Mouse (Mus musculus): ENCODE results near the gene Ranbp9. TPM values are rescaled to one million over a fixed set of nuclear protein-coding genes. Genes with fewer than 3 reads are reported as not detected.

The Ranbp9 gene
- polyA plus RNA-seq, 1 experiment from 2014 or later: 14.2 TPM

DNA sequence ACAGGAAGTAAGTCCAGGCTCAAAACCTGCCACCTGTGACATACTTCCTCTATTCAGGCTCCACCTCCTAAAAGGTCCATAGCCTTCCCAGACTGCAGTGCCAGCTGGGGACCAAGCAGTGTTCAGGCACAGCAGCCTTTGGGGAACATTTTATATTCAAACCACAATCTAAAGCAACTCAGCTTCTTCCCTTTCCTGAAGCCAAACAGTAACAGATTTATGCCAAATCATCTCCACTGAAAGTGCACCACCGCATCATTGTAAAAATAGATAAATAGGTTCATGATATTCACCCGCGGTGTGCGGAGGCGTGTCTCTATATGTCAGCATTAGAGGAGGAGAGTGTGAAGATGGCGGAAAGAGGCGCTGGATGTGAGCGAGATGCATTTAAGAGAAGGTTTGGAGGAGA is 33.9 kb upstream of the Ranbp9 start:
- no peaks in the 10 kb centered on the region for H3K9me3 ChIP-seq
- peaks cover 11% of the 10 kb centered on the region; the same call in 1 of the 2 replicates for H3K4me1 ChIP-seq (replicated peaks)
- H3K4me2 ChIP-seq: no peak overlapping the region
- H3K36me3 ChIP-seq: no peaks in the 10 kb centered on the region
- 68% methylated on average over 8 of the region's 8 CpGs for WGBS
- no peak overlapping the region for H3K9ac ChIP-seq
- H3K27ac ChIP-seq (replicated peaks): no peak overlapping the region
- no peak for ATAC-seq (ENCODE audit: low read depth)
- H3K27me3 ChIP-seq: no peaks in the 10 kb centered on the region
- no peak overlapping the region for H3K4me3 ChIP-seq

DNA sequence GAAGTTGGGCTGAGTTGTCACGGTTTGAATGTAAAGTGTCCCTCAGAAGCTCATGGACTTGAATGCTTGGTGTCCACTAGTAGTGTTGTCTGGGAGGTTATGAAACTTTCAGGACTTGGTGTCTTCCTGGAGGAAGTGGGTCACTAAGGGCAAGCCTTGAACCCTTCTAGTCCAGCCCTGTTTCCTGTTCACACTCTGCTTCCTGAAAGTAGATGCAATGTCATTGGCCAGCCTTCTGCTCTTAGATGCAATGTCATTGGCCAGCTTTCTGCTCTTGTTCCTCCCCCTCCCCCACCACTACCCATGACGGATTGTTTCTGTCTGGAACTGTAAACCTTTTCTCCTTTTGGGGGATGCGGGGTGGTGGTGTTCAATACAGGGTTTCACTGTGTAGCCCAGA is 31.7 kb upstream of the Ranbp9 start:
- no peaks in the 10 kb centered on the region for H3K27me3 ChIP-seq
- no peaks in the 10 kb centered on the region for H3K9me3 ChIP-seq
- H3K4me3 ChIP-seq: no peak overlapping the region
- WGBS: 83% methylated on average over 3 of the region's 3 CpGs
- no peak overlapping the region for H3K9ac ChIP-seq
- no peak for ATAC-seq (ENCODE audit: low read depth)
- H3K36me3 ChIP-seq: no peaks in the 10 kb centered on the region
- no peak overlapping the region for H3K4me2 ChIP-seq
- H3K4me1 ChIP-seq (replicated peaks): peaks cover 11% of the 10 kb centered on the region; the same call in 1 of the 2 replicates
- H3K27ac ChIP-seq (replicated peaks): no peak overlapping the region

DNA sequence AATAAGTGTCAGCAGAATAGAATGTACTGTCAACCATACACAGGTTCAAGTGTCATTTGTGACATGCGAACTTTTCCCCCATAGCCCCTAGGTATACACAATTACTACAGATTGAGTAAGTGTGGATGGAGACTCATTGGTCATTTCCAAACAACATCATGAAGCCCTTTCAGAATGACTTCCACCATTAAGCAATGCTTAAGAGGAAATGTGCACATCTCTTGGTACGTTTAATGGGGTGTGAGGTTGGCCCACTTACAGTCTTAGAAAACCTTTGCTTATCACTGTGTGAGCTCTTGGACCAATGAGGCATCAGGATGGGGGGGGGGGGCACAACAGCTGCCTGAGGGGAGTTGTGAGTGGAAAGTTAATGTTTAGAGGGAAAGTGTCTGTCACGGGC is 24.7 kb upstream of the Ranbp9 start:
- Histone ChIP-seq H3K27me3 (no peaks in the 10 kb centered on the region), H3K36me3 (no peaks in the 10 kb centered on the region), H3K4me1 (replicated peaks) (peaks cover 18% of the 10 kb centered on the region), H3K27ac (replicated peaks) (no peak overlapping the region), H3K4me3 (no peak overlapping the region), H3K9ac (no peak overlapping the region), H3K4me2 (no peak overlapping the region), H3K9me3 (no peaks in the 10 kb centered on the region)
- ATAC-seq (ENCODE audit: low read depth): no peak
- 89% methylated on average over 3 of the region's 3 CpGs for WGBS

DNA sequence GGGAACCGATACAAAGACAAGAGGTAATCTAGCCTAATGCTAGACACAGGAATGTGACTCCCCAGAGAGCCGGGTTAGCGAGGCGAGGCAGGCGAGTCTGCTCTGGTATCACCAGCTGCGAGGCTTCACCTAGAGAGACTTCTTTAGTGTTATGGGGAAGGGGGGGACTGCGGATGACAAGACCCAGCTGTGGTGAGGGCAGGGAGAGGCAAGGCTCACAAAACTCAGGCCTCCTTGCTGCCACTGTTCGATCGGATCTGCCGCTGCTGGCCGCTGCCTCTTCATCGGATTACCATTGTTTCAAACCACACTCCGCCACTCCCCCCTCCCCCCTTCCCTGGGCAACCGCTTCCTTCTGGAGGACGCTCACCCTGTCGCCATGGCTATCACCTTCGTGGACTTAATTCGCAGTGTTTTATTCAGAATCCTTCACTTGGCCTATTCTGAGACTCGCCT is 22.3 kb upstream of the Ranbp9 start:
- H3K27me3 ChIP-seq: no peaks in the 10 kb centered on the region
- peak overlapping the region; percentile 61 for H3K9ac ChIP-seq
- H3K4me2 ChIP-seq: peak overlapping the region; percentile 56
- peak overlapping the region; percentile 87 for H3K27ac ChIP-seq (replicated peaks)
- H3K36me3 ChIP-seq: no peaks in the 10 kb centered on the region
- under 1% methylated on average over 19 of the region's 19 CpGs for WGBS
- ATAC-seq (ENCODE audit: low read depth): peak; percentile 89
- H3K9me3 ChIP-seq: no peaks in the 10 kb centered on the region
- peak overlapping the region; percentile 29 for H3K4me3 ChIP-seq
- peaks cover 15% of the 10 kb centered on the region for H3K4me1 ChIP-seq (replicated peaks)

DNA sequence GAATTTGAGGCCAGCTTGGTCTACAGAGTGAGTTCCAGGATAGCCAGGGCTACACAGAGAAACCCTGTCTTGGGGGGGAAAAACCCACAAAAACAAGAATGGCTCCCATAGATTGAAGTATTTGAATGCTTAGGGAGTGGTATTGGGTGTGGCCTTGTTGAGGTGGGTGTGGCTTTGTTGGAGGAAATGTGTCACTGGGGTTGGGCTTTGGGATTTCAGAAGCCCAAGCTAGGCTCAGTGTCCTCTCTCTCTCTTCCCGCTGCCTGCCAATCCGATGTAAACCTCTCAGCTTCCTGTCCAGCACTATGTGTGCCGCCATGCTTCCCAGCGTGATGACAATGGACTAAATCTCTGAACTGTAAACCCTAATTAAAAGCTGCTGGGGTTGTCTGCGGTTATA is 20.5 kb upstream of the Ranbp9 start:
- Histone ChIP-seq H3K4me2 (no peak overlapping the region), H3K27me3 (no peaks in the 10 kb centered on the region), H3K4me3 (no peak overlapping the region), H3K4me1 (replicated peaks) (peaks cover 15% of the 10 kb centered on the region), H3K9ac (no peak overlapping the region), H3K36me3 (no peaks in the 10 kb centered on the region), H3K27ac (replicated peaks) (no peak overlapping the region), H3K9me3 (no peaks in the 10 kb centered on the region)
- no peak for ATAC-seq (ENCODE audit: low read depth)
- WGBS: 84% methylated on average over 5 of the region's 5 CpGs

DNA sequence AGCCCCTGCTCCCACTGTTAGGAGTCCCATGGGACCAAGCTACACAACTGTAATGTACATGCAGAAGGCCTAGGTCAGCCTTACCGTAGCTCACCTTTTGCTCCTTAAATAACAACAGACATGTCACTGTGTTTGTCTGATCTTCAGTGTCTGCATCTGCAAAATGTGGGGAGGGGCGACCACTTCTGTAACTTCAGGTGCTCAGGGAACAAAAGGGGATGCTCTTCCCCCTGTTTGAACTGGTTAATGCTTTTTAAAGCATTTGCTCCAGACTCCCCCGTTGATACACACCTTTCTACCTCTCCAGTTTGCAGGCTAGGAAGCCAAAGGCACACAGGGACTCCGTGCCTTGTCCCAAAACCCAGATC is 19.4 kb upstream of the Ranbp9 start:
- no peak for ATAC-seq (ENCODE audit: low read depth)
- 90% methylated on average over 4 of the region's 4 CpGs for WGBS
- Histone ChIP-seq H3K9ac (no peak overlapping the region), H3K4me3 (no peak overlapping the region), H3K9me3 (no peaks in the 10 kb centered on the region), H3K27me3 (no peaks in the 10 kb centered on the region), H3K4me1 (replicated peaks) (peaks cover 15% of the 10 kb centered on the region), H3K27ac (replicated peaks) (no peak overlapping the region), H3K36me3 (no peaks in the 10 kb centered on the region), H3K4me2 (no peak overlapping the region)

DNA sequence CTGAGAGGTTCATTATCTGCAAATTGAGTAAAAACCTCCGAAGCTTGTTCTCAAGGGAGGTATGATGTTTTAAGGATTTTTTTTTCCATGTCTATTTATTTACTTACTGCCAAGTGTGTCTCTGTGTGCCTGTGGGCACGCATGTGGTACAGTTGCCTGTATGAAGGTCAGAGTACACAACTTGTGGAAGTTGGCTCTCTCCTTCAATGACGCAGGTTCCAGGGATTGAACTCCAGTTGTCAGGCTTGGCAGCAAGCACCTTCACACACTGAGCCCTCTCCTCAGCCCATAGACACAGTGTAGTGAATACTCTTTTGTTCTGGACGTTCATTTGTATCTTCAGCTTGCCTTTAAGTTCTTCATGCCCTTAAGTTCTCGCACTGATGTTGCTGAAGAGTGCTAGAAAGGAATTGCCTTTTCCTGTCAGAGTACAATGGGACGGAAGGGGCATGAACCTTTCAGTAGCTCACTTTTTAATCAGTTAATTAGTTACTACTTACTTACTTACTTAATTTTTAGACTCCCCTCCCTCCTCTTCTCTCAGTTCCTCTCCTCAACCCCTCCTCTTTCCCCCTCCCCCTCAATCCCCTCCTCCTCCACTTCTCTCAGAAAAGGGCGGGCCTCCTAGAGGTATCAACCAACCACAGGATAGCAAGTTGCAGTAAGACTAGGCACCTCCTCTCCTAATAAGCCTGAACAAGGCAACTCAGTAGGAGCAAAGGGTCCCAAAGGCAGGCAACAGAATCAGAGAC is 18.8 kb upstream of the Ranbp9 start:
- ATAC-seq (ENCODE audit: low read depth): no peak
- Histone ChIP-seq H3K27me3 (no peaks in the 10 kb centered on the region), H3K9ac (no peak overlapping the region), H3K4me3 (no peak overlapping the region), H3K4me2 (no peak overlapping the region), H3K27ac (replicated peaks) (no peak overlapping the region), H3K4me1 (replicated peaks) (peaks cover 15% of the 10 kb centered on the region), H3K36me3 (no peaks in the 10 kb centered on the region), H3K9me3 (no peaks in the 10 kb centered on the region)
- 74% methylated on average over 7 of the region's 7 CpGs for WGBS

DNA sequence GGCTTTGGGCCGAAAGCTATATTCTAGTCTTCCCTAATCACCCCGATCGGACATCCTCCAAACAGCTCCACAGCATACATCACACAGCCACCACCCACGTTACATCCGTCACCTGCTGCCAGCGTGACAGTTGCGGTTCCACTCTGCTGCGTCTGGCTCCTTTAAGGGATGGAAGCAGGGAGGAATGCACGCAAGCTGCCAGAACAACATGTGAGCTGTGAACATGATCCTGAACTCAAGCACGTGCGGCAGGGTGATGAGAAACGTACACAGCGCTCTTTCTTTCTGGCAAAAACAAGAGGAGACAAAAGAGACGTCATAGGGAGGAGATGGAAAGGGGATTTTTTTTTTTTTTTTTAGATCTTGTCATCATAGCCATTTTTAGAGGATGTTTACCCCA is 17.8 kb upstream of the Ranbp9 start:
- no peak overlapping the region for H3K9ac ChIP-seq
- H3K9me3 ChIP-seq: no peaks in the 10 kb centered on the region
- H3K4me1 ChIP-seq (replicated peaks): peaks cover 11% of the 10 kb centered on the region
- 71% methylated on average over 14 of the region's 14 CpGs for WGBS
- H3K27me3 ChIP-seq: no peaks in the 10 kb centered on the region
- H3K27ac ChIP-seq (replicated peaks): no peak overlapping the region
- no peak for ATAC-seq (ENCODE audit: low read depth)
- no peak overlapping the region for H3K4me3 ChIP-seq
- H3K36me3 ChIP-seq: no peaks in the 10 kb centered on the region
- no peak overlapping the region for H3K4me2 ChIP-seq

DNA sequence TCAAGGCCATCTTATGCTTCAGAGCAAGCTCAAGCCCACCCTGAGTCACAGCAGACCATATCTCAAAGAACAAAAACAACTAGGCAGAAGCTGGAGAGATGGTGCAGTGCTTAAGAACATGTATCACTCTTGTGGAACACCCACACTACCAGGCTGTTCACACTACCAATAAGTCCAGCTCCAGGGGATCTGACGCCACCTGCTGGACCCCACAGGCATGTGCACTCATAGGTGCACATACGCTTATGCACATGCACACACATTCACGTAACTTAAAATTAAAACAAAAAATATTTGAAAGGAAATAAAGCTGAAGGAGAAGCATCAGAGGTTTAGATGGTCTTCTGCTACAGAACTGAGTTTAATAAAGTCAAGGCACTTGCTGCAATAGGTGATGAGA is 16.7 kb upstream of the Ranbp9 start:
- no peaks in the 10 kb centered on the region for H3K9me3 ChIP-seq
- H3K36me3 ChIP-seq: no peaks in the 10 kb centered on the region
- WGBS: 96% methylated on average over 3 of the region's 3 CpGs
- no peak overlapping the region for H3K4me2 ChIP-seq
- no peaks in the 10 kb centered on the region for H3K27me3 ChIP-seq
- no peak for ATAC-seq (ENCODE audit: low read depth)
- no peak overlapping the region for H3K27ac ChIP-seq (replicated peaks)
- H3K4me3 ChIP-seq: no peak overlapping the region
- H3K4me1 ChIP-seq (replicated peaks): peaks cover 6% of the 10 kb centered on the region
- H3K9ac ChIP-seq: no peak overlapping the region

DNA sequence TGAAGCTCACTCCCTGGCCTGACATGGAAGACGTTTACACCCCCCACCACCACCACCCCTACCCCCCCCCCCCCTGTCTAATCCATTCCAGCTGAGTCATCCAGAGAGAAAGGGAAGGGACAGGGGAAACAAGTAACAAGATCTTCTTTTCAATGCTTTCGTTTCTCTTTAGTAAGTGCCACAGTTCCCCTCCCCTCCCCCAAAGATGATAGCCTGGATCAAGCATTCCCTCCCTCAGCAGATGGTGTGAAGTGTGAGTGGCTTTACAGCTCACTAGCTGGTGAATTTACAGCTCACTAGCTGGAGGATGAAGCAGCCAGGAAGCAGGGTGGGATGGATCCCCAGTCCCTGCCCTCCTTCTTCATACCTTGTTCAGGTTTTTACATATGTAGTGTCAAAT is 15.6 kb upstream of the Ranbp9 start:
- H3K4me3 ChIP-seq: no peak overlapping the region
- WGBS: 20% methylated on average over 2 of the region's 2 CpGs
- no peak overlapping the region for H3K4me2 ChIP-seq
- H3K4me1 ChIP-seq (replicated peaks): peaks cover 17% of the 10 kb centered on the region
- H3K27ac ChIP-seq (replicated peaks): no peak overlapping the region
- H3K27me3 ChIP-seq: no peaks in the 10 kb centered on the region
- ATAC-seq (ENCODE audit: low read depth): no peak
- no peaks in the 10 kb centered on the region for H3K9me3 ChIP-seq
- H3K9ac ChIP-seq: no peak overlapping the region
- no peaks in the 10 kb centered on the region for H3K36me3 ChIP-seq

DNA sequence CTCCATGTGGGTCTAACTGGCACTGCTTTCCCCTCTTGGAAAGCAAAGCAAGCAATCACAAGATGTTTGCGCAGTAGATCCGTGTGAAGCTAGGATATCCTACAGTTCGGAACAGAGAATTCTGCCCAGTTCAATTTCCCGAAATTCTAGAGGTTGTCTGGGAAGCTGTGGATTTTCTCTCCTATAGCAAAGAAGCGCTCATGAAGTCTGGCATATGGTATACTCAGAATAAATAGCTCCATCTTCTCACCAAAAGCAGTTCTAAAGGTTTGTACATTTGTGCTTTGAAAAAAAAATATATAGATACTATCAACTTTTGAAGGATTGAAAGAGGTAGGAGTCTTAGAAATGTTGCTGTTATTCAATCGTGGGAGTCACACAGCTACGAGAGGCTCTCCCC is 14.6 kb upstream of the Ranbp9 start:
- 89% methylated on average over 7 of the region's 7 CpGs for WGBS
- Histone ChIP-seq H3K4me3 (no peak overlapping the region), H3K9ac (no peak overlapping the region), H3K4me2 (no peak overlapping the region), H3K4me1 (replicated peaks) (peaks cover 20% of the 10 kb centered on the region), H3K27me3 (no peaks in the 10 kb centered on the region), H3K36me3 (no peaks in the 10 kb centered on the region), H3K9me3 (no peaks in the 10 kb centered on the region), H3K27ac (replicated peaks) (no peak overlapping the region)
- ATAC-seq (ENCODE audit: low read depth): no peak

DNA sequence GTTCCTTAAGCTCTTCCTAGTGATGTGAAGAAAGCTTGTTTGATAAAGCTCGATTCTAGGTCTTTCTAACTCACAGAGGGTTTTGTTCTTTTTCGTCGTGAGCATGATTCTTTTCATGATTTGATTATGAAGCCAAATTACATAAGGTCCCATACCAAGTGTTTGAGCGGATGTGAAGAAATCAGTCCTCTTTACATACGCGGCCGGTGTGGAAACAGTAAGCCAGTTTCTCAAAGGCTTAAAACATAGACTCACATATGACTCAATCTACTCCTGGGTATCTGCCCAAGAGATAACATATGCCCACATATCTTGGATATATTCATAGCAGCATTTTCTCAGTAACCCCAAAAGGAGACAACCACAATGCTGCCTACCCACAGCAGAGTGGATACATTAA is 12.6 kb upstream of the Ranbp9 start:
- H3K4me3 ChIP-seq: no peak overlapping the region
- H3K27ac ChIP-seq (replicated peaks): no peak overlapping the region
- peaks cover 20% of the 10 kb centered on the region for H3K4me1 ChIP-seq (replicated peaks)
- H3K27me3 ChIP-seq: no peaks in the 10 kb centered on the region
- H3K4me2 ChIP-seq: no peak overlapping the region
- WGBS: 96% methylated on average over 7 of the region's 7 CpGs
- H3K9me3 ChIP-seq: no peaks in the 10 kb centered on the region
- ATAC-seq (ENCODE audit: low read depth): no peak
- no peak overlapping the region for H3K9ac ChIP-seq
- no peaks in the 10 kb centered on the region for H3K36me3 ChIP-seq

DNA sequence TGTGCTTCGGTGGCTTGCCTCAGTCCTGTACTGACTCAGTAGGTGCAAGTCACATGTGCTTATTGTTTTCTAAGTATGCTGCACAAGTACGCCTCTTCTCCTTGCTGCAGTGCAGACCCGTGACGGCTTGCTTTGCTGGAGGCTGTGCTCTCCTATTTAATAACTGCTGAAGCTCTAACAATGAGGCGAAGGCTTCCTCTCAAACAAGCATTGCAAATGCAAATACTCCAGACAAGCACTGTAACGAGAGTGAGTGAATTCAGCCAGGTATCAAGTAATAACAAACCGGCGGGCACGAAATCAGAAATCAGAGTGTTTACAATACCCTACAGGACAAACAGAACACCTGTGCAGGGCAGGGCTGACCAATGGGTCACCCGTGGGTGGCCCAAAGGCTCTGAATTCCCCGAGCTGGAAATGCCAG is 12.0 kb upstream of the Ranbp9 start:
- H3K4me2 ChIP-seq: no peak overlapping the region
- H3K27ac ChIP-seq (replicated peaks): peak overlapping the region; percentile 43; the same call in 1 of the 2 replicates
- no peaks in the 10 kb centered on the region for H3K36me3 ChIP-seq
- no peaks in the 10 kb centered on the region for H3K9me3 ChIP-seq
- no peaks in the 10 kb centered on the region for H3K27me3 ChIP-seq
- no peak overlapping the region for H3K9ac ChIP-seq
- ATAC-seq (ENCODE audit: low read depth): peak; percentile 43; the same call in 1 of the 2 replicates
- H3K4me3 ChIP-seq: no peak overlapping the region
- H3K4me1 ChIP-seq (replicated peaks): peaks cover 20% of the 10 kb centered on the region
- WGBS: 62% methylated on average over 11 of the region's 11 CpGs

Measured in neural tube, embryonic 13.5 days (tissue).